Mouse (Mus musculus) kidney, adult 8-10 months (tissue): ENCODE measurements around the gene Nanog.

Experiments
- DNase-seq, 2 experiments: peaks; one replicate each; pipeline ENCODE4 v3.0.0; 2022

Nanog gene

DNA sequence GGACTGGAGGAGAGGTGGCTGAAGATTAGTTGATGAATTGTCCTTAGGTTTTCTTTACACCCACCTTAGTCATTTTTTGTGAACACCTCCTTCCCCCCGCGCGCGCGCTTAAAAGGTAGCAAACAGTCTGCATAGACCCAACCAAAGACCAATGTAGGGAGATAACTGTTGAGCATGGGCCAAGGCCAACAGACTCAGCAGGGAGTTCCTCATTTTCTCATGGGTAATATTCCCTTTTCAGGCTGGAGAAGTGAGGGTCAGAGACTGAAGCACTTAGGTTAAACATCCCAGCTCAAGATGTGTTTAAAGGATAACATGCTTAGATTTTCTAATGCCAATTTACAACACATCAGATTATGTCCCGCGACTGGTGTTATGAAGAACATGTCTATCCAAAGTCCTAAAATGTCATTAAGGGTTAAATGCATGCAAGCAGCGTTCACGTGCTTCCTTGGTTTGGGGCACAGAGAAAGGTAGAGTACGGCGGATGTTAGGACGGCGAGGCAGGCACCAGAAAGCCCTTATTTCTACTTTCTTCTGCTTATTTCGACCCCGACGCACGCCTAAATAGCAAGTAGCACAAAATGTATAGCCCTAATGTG, 56.7 kb downstream of the Nanog start:
- no peak for DNase-seq
